Mouse (Mus musculus): ENCODE measurements around the gene Pmm2. TPM values are rescaled to one million over a fixed set of nuclear protein-coding genes. Genes with fewer than 3 reads are reported as not detected.

Gene Pmm2
- total RNA-seq, 2 experiments from 2014 or later, result 32.7 to 36.3 TPM

DNA sequence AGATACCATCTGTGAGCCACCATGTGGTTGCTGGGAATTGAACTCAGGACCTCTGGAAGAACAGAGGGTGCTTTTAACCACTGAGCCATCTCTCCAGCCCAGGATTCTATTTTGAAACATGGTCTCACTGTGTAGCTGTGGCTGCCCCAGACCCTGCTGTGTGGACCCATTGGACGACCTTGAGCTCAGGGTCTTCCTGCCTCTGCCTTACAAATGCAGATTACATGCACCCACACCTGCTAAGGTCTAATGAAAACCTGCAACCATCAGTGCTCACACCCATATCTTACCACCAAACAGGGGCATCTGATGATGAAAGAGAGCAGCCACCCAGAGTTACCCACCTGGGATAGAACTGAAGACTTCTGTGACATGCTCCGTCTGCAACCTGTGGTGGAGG lies 18.8 kb downstream of the Pmm2 start:
- no peak for DNase-seq

- no peak for DNase-seq
Measured at GRCm38 (mm10) chr16:8658349-8658748, 20.9 kb downstream of the Pmm2 start.

DNA sequence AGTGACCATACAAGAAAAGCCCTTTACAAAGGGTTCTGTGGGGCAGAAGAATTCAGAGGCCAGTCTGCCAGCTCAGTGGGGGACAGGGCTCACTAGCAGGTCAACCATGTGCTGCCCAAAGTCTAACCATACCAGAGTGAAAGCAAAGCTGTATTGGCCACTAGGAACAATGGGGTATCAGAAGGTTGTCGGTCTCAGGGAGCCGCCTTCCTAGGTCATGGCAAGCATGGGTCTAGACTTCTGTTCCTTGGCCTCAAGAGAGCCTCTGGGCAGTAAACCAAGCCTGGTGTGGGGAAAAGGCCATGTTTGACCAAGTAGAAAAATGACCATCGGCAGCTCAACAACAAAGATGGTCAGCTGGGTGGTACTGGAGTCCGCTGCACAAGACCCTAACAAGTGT lies 21.3 kb downstream of the Pmm2 start:
- no peak for DNase-seq

DNA sequence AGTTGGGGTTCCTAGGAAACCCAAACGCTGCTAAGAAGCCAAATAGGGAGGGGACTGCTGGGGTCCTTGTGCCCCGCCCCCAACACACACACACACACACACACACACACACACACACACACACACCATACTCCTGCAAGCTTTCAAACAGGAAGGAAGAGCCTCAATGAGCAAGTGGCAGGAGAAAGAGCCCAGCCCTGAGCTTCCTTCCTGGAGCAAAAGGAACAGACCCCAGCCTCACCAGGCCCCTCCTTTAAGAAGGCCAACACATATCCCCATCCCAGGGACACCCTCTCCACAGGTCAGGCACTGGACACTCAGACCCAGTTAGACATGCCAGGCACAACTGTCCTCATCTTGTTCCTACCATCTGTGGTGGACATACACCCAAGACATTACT lies 25.5 kb downstream of the Pmm2 start:
- no peak for DNase-seq

- peak in 1 of 2 experiments; percentile 32 for DNase-seq
Measured at GRCm38 (mm10) chr16:8663606-8664539, 26.4 kb downstream of the Pmm2 start.

- DNase-seq, result peak in 1 of 2 experiments; percentile 37
Measured at GRCm38 (mm10) chr16:8665367-8665766, 27.9 kb downstream of the Pmm2 start.

- peak; percentile 69 to 90 for DNase-seq
Measured at GRCm38 (mm10) chr16:8666452-8666851, 29.0 kb downstream of the Pmm2 start.

GRCm38 (mm10) chr16:8667261-8667660 lies 29.8 kb downstream of the Pmm2 start:
- DNase-seq, result peak; percentile 53 to 64

DNA sequence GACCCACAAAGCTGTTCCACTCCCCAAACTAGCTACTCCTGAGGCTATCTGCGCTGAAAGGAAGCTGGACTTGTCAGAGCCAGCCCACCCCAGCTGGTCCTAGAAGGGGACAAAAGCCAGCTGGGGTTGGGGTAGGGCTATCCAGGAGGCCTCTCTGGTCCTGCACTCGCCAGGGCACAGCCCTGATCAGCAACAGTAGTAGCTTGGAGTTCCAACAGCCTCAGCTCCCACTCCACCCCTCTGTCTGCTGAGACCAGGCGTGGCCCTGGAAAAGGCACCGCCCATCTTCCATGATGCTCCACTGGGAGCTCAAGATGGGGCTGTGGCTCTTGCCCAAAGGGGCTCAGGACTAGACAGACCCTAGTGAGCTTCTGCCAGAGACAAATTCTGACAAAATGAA lies 30.3 kb downstream of the Pmm2 start:
- peak; percentile 51 to 66 for DNase-seq

GRCm38 (mm10) chr16:8668386-8668785 lies 30.9 kb downstream of the Pmm2 start:
- DNase-seq, result no peak

DNA sequence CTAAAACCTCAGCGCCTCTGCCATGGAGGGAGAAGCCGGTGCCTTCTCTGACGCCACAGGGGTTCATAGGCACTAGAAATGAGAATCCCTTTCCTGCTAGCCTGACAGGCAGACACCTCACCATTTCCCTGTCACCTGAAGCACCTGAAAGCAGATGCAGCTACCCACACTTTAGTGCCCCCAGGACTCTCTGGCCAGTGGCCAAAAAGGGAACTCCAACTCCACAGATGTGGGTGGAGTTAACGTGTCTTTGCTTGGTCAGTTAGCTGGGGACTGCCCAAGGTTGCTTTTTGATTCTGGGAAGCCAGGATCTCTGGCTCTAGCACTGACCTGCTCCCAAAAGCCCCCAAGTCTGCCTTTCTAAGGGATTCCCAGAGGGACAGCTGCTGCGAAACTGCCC lies 32.0 kb downstream of the Pmm2 start:
- DNase-seq, result peak in 1 of 2 experiments; percentile 26

DNA sequence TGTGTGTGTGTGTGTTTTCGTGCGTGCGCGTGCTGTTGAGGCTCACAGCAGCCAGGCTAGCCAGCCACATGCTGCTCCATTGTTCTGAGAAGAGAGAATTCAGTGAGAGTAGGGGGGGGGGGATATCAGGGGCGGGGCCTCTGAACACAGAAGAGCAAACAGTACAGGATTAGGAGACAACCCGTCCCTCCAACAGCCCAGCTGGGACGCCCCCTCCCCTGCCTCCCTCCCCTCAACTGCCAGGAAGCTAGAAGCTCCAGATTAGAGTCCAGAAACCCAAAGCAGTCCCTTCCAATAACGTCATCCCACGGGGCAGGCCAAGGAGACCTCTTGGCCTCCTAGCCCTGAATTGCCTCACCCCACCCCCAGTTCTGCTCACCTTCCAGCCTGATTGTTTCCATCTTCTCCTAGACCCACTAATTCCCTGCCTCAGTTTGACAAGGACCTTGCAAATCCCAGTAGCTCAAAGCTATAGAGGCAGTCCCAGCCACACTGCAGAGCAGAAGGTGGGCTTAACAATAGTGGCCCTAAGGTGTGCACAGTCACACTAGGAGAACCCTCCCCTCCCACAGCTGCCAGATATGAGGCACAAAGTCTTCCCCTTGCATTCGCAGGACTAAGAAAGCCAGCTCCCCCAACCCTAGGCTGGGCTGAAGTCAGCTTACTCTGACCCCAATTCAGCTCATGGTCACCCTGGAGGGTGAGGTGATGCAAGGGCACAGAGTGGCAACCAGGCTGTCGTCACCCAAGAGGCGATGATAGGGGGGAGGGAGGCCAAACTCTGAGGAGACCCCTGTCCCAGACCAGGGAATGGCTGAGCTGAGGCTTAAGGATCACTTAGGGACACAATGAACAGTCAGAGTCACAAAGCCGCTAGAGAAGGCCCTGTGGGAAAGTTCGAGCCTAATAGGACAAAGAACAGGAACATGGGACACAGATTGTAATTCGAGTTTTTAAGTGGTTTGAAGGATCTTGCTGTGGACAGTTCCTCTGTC lies 32.9 kb downstream of the Pmm2 start:
- DNase-seq, result peak in 1 of 2 experiments; percentile 28

DNA sequence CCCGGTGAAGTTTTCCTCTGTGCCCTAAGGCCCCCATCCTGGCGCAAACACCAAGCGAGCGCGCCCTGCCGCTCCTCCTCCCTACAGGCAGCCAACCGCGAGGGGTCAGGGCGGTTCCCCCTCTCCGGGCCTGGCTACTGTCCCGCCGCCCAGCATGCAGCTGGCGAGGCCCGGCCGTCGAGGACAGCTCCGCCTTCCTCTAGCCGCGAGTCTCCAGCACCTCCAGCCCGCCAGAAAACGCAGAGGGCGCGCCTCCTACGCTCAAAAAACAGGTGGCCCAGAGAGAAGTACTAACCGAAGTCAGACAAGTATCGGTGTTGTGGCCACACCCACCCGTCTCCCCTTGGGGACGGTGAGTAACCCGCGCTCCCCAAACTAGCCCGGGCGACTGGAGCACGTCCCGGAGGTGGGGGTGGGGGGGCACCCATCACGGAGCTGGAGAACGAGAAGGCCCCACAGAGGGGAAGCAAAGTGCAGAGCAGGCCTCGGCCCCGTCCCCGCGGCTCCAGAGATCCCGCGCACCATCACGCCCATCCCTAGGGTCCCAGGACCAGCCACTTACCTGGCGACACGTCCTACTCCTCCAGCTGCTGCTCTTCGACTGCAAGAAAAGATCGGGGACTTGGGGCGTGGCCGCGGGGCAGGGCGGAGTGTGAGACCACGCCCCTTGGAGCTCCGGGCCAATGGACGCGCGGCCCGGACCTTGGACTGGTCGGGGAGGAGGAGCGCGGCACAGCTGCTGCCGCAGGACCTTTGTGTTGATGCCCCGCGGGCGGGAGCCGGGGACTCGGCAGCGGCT lies 34.3 kb downstream of the Pmm2 start, which contains the start of gene Carhsp1:
Gene Carhsp1, minus strand, starts transcription at position 605 of the 799 bp plus-strand sequence.
- DNase-seq, result peak; percentile 95 to 97

- DNase-seq, result no peak
Measured at GRCm38 (mm10) chr16:8672350-8672687, 34.8 kb downstream of the Pmm2 start.

DNA sequence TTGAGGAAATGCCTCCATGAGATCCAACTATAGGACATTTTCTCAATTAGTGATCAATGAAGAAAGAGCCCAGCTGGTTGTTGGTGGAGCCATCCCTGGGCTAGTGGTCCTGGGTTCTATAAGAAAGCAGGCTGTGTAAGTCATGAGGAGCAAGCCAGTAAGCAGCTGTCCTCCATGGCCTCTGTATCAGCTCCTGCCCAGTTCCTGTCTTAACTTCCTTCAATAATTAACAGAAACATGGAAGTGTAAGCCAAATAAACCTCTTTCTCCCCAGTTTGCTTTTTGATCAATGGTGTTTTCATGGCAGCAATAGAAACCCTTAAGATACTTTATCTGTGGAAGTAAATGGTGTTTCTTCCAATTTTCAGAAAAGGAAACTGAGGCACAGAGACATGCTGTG lies 35.3 kb downstream of the Pmm2 start:
- no peak for DNase-seq

DNA sequence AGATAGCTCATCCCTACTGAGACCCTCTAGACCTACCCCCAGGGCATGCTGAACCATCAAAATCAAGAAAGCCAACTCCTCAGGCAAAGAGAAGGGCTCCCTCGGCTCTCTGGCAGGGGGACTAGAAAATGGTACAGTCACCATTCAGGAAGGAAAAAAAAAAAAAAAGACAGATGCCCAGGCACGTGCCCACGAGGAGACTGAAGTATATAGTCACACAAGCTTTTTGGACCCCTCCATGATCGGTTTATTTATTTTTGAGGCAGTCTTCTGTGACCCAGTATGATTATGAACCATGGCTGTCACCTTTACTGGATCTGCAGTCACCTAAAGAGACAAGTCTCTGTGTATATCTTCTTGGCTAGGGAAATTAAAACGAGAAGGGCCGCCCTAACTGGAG lies 35.9 kb downstream of the Pmm2 start:
- no peak for DNase-seq

DNA sequence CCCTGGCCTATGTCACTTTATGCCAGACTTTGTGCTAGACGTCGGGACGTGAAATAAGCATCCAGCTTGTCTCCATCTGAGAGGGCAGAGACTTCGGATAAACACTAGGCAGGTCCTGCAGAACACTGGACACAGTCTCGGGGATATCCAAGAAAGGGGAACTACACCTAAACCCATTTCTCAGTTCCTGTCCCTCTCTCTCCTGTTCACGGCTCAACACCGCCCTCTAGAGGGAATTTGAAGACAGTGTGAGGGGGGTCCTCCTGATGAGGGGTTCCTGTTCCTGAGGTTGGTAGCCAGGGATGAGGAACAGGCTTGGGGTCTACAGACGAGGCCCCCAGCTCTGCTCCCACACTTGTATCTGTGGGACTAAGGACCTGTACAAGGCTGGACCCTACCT lies 36.7 kb downstream of the Pmm2 start:
- DNase-seq, result peak; percentile 67 to 74

GRCm38 (mm10) chr16:8675559-8675958 lies 38.1 kb downstream of the Pmm2 start:
- DNase-seq, result no peak

DNA sequence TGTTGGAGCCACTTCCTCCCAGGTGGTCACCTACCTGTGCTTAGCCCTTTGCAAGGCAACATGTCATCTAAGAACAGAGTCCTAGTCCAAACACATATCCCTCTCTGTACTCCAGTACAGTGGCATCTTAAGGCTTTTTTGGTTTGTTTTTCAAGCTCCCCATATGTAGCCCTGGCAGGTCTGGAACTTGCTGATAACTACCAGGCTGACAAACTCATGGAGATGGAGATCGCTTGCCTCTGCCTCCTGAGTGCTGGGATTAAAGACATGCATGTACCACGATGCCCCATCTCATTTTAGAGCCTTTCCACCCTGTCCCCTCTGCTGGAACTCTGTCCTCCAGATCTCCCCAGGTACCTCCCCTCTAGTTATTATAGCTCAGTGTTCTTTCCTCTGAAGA lies 38.8 kb downstream of the Pmm2 start:
- no peak for DNase-seq

- DNase-seq, result peak; percentile 50 to 79
Measured at GRCm38 (mm10) chr16:8676800-8677199, 39.3 kb downstream of the Pmm2 start.

DNA sequence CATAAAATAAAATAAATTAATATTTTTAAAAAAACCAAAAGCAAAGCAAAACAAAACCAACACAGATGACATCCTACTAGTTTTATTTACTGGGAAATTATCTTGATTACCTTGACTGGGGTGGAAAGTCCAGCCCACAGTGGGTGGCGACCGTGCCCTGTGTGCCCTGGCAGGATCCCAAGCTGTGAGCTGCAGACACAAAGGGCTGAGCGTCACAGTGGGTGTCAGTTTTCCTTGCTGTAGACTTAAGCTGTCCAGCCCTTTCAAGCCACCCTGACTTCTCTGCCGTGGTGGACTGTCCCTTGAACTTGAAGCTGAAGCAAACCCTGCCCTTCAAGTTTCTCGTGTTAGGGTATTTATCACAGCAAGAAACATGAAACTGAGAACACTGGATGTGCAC lies 40.6 kb downstream of the Pmm2 start:
- no peak for DNase-seq

- DNase-seq, result no peak
Measured at GRCm38 (mm10) chr16:8678676-8679075, 41.2 kb downstream of the Pmm2 start.

Measured in heart, adult 18-20 months (tissue).